Mouse (Mus musculus) fat pad, adult 2 months (tissue): ENCODE measurements around the gene Stk11.

Source experiments
- DNase-seq: peaks from one replicate; pipeline ENCODE4 v3.0.0-alpha.2; 2011; ENCODE audit warnings: low read depth, low spot score; ENCODE audit errors: extremely low read depth

Stk11 gene

GRCm38 (mm10) chr10:80115290-80115943 is at the start of gene Stk11:
Gene Stk11, plus strand, starts transcription at chr10:80115803.
- DNase-seq = peak; percentile 99

- DNase-seq = no peak
Measured at GRCm38 (mm10) chr10:80069251-80069650, 46.4 kb upstream of the Stk11 start.

- DNase-seq = no peak
Measured at GRCm38 (mm10) chr10:80069948-80070450, 45.6 kb upstream of the Stk11 start.

- DNase-seq = no peak
Measured at GRCm38 (mm10) chr10:80070837-80071515, 44.6 kb upstream of the Stk11 start.

GRCm38 (mm10) chr10:80071516-80071900 is 44.1 kb upstream of the Stk11 start:
- no peak for DNase-seq

GRCm38 (mm10) chr10:80072623-80073489 is 42.7 kb upstream of the Stk11 start:
- no peak for DNase-seq

- peak; percentile 50 for DNase-seq
Measured at GRCm38 (mm10) chr10:80074813-80075601, 40.6 kb upstream of the Stk11 start.

GRCm38 (mm10) chr10:80075924-80076323 is 39.7 kb upstream of the Stk11 start:
- DNase-seq = no peak

GRCm38 (mm10) chr10:80076386-80076785 is 39.2 kb upstream of the Stk11 start:
- no peak for DNase-seq

- no peak for DNase-seq
Measured at GRCm38 (mm10) chr10:80077312-80077711, 38.3 kb upstream of the Stk11 start.

GRCm38 (mm10) chr10:80078366-80078765 is 37.2 kb upstream of the Stk11 start:
- DNase-seq = no peak

- no peak for DNase-seq
Measured at GRCm38 (mm10) chr10:80080396-80081070, 35.1 kb upstream of the Stk11 start.

GRCm38 (mm10) chr10:80081075-80081474 is 34.5 kb upstream of the Stk11 start:
- DNase-seq = no peak

- DNase-seq = peak; percentile 42
Measured at GRCm38 (mm10) chr10:80084817-80085487, 30.7 kb upstream of the Stk11 start.

- DNase-seq = no peak
Measured at GRCm38 (mm10) chr10:80086847-80087246, 28.8 kb upstream of the Stk11 start.

- no peak for DNase-seq
Measured at GRCm38 (mm10) chr10:80087483-80087882, 28.1 kb upstream of the Stk11 start.

GRCm38 (mm10) chr10:80089146-80089545 is 26.5 kb upstream of the Stk11 start:
- DNase-seq = no peak

GRCm38 (mm10) chr10:80091527-80091926 is 24.1 kb upstream of the Stk11 start:
- DNase-seq = no peak

- no peak for DNase-seq
Measured at GRCm38 (mm10) chr10:80092690-80093089, 22.9 kb upstream of the Stk11 start.

GRCm38 (mm10) chr10:80094085-80094484 is 21.5 kb upstream of the Stk11 start:
- DNase-seq = no peak
